Mouse (Mus musculus): ENCODE data around the gene Arhgef3. TPM values are rescaled to one million over a fixed set of nuclear protein-coding genes. Genes with fewer than 3 reads are reported as not detected.
"Not testable (repeated sequence)": the region's sequence is repeated elsewhere in the genome, so short reads cannot be mapped to it uniquely, and the experiment has no call there.

The Arhgef3 gene
- total RNA-seq, 2 experiments from 2014 or later: 36.5 to 37.3 TPM

DNA sequence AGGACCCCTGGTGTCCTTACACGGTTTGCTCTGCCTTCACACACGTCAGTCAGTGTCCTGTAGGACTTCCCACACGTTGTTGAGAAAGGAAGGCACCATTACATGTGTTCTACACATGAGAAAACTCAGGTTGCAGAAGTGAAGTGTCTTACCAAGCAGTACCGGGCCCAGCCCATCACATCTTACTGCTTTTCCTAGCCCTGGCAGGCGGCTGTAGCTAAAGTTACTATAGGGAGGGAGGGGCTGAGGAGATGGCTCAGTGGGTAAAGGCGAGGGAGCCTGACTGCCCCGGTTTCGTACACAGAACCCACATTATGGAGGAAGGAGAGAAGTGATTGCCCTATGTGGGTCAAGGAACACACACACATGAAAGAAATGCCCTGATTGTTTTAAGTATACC lies 116.8 kb downstream of the Arhgef3 start:
- DNase-seq: no peak

DNA sequence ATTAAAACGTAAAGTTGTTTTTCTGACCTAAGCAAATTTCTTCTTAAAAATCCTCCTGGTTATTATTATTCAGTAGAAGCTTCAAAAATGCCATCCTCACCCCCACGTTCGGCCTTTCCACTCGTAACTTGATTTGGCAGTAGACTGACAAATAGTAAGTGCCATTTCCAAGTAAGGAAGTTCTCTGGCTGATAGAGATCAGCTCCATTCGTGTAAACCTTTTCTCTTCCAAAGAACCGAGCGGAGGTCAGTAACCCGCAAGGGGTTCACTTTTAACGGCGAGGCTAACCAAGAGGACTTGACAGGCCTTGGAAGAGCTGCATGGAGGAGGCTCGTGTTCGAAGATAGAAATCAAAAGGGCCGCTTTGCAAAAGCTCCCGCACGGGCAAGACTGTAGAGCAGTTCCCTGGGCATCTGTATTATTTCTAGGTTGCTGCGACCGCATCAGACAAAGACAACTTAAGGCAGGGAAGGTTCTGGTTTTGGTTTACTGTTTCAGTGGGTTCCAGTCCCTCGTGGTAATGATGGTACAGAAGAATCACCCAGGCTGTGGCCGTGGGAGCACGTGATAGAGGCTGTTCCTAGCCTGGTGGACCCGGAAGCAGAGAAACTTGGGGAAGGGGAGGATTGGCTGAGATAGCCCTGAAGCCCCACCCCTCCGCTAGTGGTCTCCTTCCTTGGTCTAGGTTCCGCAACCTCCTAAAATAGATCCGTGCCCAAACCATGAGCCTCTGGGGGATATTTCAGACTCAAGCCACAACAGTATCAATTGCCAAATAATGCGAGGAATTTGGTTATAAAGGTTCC lies 117.5 kb downstream of the Arhgef3 start:
- DNase-seq: no peak

- DNase-seq: no peak
Measured at GRCm38 (mm10) chr14:27233056-27233455, 118.4 kb downstream of the Arhgef3 start.

GRCm38 (mm10) chr14:27233656-27234055 lies 119.0 kb downstream of the Arhgef3 start:
- no peak for DNase-seq

- DNase-seq: no peak
Measured at GRCm38 (mm10) chr14:27234270-27234840, 119.7 kb downstream of the Arhgef3 start.

DNA sequence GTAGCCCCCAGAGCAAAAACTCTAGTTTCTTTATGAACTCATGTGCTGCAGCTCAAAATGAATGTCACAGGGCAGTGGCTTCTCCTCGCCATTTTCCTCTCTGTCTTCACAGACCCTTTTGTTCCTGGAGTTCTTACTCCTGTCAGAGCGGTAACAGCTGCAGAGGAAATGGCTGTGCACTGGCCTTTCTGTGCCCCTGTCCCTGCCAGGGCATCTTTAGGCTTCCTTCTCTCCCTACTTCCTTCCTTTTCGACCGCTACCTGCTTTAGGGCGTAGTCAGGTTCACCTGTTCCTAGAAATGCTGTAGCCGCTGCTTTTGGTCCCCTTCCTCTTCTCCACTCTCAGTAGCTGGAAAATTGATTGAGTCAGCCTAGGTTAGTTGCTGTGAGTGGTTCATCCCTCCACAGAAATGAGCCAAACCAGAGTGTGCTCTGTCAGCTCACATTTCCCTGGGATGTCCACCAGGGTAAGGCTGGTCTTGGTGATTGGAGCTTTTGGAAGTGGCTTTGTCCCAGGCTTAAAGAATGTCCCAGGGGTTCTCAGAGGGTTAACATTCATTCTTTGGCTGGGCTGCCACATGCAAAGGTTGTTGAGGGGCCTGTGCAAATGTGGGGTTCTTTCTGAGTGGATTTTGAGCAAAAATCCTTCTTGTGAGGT lies 121.3 kb downstream of the Arhgef3 start:
- no peak for DNase-seq

- peak; percentile 52 for DNase-seq
Measured at GRCm38 (mm10) chr14:27237522-27238187, 123.0 kb downstream of the Arhgef3 start.

DNA sequence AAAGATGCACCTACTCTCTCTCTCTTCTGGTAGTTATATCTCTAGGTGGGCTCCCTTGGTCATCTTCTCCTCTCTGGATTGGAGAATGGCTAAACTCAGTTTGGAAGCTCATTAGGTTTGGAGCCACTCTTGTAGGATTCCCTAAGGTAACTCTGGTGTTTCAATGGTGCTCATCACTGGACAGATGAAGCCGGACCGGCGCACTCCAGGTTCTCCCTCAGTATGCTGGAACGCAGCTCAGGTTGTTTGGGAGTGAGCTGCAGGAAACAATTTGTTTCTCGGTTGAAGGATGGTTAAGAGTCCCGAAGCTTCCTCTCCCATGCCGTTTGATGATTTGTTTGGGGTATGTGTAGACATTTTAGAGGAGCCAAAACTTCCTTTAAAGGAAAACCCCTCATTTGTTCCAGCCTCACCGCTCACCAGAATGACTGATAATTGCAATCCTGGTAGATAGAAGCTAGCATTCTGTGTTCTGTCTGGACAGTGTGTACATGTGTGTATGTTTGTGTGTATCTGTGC lies 124.0 kb downstream of the Arhgef3 start:
- DNase-seq: no peak

- DNase-seq: no peak
Measured at GRCm38 (mm10) chr14:27239551-27240091, 124.9 kb downstream of the Arhgef3 start.

- DNase-seq: peak; percentile 36
Measured at GRCm38 (mm10) chr14:27242253-27242652, 127.6 kb downstream of the Arhgef3 start.

DNA sequence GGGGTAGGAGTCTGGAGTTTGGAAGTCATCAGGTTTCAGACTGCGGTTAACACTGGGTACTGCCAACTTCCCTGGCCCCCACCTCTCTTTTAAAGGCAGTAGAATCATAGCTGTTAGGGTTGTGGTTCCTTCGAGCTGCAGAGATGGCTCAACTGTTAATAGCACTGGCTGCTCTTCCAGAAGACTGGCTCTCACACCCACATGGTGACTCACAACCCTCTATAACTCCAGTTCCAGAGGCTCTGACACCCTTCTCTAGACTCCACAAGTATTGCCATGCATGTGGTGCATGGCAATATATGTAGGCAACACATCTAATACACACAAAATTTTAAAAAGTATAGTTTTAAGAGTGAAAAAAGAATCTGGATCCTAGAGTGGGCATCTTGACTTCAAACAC lies 128.1 kb downstream of the Arhgef3 start:
- no peak for DNase-seq

DNA sequence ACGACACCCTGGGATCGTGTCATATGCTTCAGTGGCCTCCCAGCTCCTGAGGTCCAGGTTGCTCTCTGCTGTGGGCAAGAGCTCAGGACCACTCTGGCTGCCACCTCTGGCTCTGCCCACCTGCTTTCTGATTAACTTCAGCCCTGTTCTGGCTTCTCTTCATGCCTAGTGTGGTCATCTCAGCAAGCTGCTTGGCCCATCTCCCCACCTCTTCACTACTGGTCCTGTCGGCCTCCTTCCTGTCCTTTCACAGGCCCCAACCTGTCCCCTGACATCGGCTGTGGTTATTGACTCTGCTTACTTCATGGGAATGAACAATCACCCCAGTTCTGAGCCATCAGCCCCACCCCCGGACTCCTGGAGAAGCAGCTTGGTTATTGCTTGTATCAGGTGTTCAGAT lies 128.9 kb downstream of the Arhgef3 start:
- no peak for DNase-seq

DNA sequence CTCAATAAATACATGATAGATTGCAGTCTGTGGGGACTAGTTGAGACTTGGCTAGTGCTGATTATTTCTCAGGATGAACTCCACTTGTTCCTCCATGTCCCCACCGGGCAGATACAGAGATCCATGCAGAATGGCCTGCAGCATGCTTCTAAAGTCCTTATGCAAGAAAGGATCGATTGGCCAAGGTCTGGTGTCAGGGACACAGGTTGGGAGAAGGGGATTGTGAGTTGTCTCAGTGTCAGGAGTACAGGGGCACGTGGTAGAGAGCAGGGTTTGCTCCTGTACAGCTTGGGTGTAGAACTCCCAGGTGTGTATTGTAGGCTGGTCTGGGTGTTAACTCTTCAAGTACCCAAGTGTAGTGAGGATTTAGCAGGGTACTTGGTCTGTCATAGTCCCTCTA lies 130.2 kb downstream of the Arhgef3 start:
- DNase-seq: no peak

- no peak for DNase-seq
Measured at GRCm38 (mm10) chr14:27246424-27246823, 131.7 kb downstream of the Arhgef3 start.

GRCm38 (mm10) chr14:27246948-27247347 lies 132.2 kb downstream of the Arhgef3 start:
- not testable (repeated sequence) for DNase-seq

- no peak for DNase-seq
Measured at GRCm38 (mm10) chr14:27249121-27249520, 134.4 kb downstream of the Arhgef3 start.

DNA sequence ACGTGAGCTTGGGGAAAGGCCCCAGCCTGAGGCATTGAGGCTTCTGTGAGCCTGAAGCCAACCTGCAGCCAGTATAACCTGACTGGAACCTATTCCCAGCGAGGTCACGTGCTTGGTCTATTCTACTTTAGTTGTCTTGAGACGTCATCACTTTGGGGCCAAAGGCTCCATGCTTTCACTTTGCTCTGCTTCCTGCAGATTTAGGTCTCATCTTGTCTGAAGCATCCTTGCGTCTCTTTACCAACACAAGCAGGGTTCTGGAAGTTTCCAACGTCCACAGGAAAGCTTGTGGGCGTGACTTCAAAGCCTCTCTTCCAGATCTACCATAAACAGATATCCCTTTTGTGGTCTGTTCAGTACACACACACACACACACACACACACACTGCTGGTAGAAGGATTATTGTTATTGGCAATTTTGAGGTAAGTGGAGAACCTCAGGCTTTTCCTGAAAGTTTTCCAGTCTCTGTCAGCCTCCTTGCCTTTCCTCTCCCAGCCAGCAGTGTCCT lies 135.6 kb downstream of the Arhgef3 start:
- DNase-seq: no peak

GRCm38 (mm10) chr14:27253391-27253790 lies 138.7 kb downstream of the Arhgef3 start:
- DNase-seq: no peak

GRCm38 (mm10) chr14:27262349-27262748 lies 147.7 kb downstream of the Arhgef3 start:
- no peak for DNase-seq

DNA sequence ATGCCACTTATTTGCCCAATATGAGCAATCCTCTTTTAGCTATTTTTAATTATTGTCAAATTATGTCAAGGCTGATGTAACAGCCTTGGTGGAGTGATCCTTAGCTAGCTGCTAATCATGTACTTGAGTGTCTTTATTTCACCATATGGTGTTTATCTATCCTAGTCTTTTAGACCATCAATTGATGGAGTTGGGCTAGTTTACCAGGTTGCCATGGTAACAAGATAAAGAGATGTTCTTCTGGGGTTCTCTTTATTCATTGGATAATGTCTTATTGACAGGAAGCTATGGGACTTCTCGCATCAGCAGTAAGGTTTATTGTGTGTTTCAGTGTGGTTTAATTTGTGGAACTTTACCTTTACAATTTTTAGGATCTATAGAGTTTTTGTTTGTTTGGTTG lies 151.9 kb downstream of the Arhgef3 start:
- DNase-seq: no peak

DNA sequence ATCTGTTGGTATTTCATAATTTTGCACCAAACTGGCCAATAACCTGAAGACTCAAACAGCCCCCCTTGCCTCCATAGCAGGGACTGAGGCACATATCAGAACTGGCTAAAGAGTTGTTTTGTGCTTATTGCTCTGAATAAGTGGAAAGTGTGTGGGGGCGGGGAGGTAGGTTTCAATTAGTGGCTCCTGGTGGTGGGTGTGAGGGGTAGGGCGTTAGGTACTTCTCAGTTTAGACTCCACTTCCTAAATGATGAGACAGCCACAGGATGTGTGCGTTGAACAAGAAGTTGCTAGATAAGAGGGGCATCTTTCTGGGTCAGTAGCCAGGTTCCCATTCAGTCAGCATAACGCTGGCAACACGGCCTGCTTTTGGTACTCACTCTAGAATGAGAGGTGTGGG lies 153.4 kb downstream of the Arhgef3 start:
- no peak for DNase-seq

Measured in adrenal gland, postnatal 10 days (tissue).